10 mouse cellular contexts compared by ENCODE assay signal in genomic region chr17:83564119-83564820, GRCm38 (mm10). TPM values are rescaled to one million over a fixed set of nuclear protein-coding genes. Genes with fewer than 3 reads are reported as not detected.
DNase-seq lines count a peak whose midpoint lies in the region; ATAC-seq and TF ChIP-seq lines count a peak whose summit lies in the region.
"Had no signal": no experiment of that assay in that cellular context is flagged by ENCODE, and none has a peak within 500 bp of the region (broad histone marks: within the 10 kb centered on the region; RNA-seq: fewer than 3 reads in every experiment).

No protein-coding gene starts in this region.

- WGBS in cerebellum, adult 2 months = 25% methylated on average over 12 of the region's 12 CpGs
- 43% methylated on average over 12 of the region's 12 CpGs for WGBS in heart, embryonic 16.5 days
- 82% methylated on average over 12 of the region's 12 CpGs for WGBS in thymus, adult 2 months

- H3K27ac ChIP-seq in cerebellum, adult 2 months (ENCODE audit: insufficient read depth, low read length) = no peak overlapping the region
- H3K27ac ChIP-seq in heart, embryonic 16.5 days (ENCODE audit: low read length) = no peak overlapping the region
- no peak overlapping the region for H3K27ac ChIP-seq in thymus, adult 2 months (ENCODE audit: control insufficient read depth, insufficient read depth, low read length)
- H3K27ac ChIP-seq: forebrain, embryonic 12.5 days; kidney, postnatal 0 days had no signal

- peak overlapping the region; percentile 47 for H3K4me2 ChIP-seq in heart, embryonic 16.5 days (ENCODE audit: low read depth, low read length)

- peaks cover 9% of the 10 kb centered on the region for H3K4me1 ChIP-seq in cerebellum, adult 2 months (ENCODE audit: control insufficient read depth, insufficient read depth, low read length)
- no peaks in the 10 kb centered on the region for H3K4me1 ChIP-seq in heart, embryonic 16.5 days (ENCODE audit: control insufficient read depth, insufficient read depth, low read length)
- H3K4me1 ChIP-seq in thymus, adult 2 months (replicated peaks; ENCODE audit: control insufficient read depth, insufficient read depth, low read length) = peaks cover 16% of the 10 kb centered on the region

- TF ChIP-seq CTCF in cerebellum, adult 2 months (IDR thresholded peaks at IDR 0.05; ENCODE audit: borderline replicate concordance, insufficient read depth, low read depth, low read length) = no peak
- TF ChIP-seq CTCF in thymus, adult 2 months (IDR thresholded peaks at IDR 0.05; ENCODE audit: borderline replicate concordance, control insufficient read depth, extremely low read depth, insufficient read depth, low read length, poor library complexity) = no peak

- no peak for TF ChIP-seq POLR2A in cerebellum, adult 2 months (IDR thresholded peaks at IDR 0.05; ENCODE audit: borderline replicate concordance, insufficient read depth, low read length)
- TF ChIP-seq POLR2A in thymus, adult 2 months (IDR thresholded peaks at IDR 0.05; ENCODE audit: control insufficient read depth, extremely low read depth, insufficient read depth, low read length, poor library complexity) = no peak

- H3K9ac ChIP-seq in heart, embryonic 16.5 days (ENCODE audit: low read length) = no peak overlapping the region
- H3K9ac ChIP-seq: forebrain, embryonic 12.5 days had no signal

- H3K9me3 ChIP-seq in heart, embryonic 16.5 days (replicated peaks; ENCODE audit: control insufficient read depth, low read length) = no peaks in the 10 kb centered on the region
- H3K9me3 ChIP-seq: forebrain, embryonic 12.5 days had no signal

- peak; percentile 20 for DNase-seq in embryo, embryonic 10.5 days (ENCODE audit: low spot score)
- DNase-seq in embryo, embryonic 10 days (ENCODE audit: low spot score) = no peak
- peak; percentile 30 for DNase-seq in layer of hippocampus, adult 9-11 months
- DNase-seq in layer of hippocampus, postnatal 36 days = no peak
- DNase-seq in cerebellum, adult 2 months = peak; percentile 26 to 27
- no peak for DNase-seq in left cerebral cortex, adult 8-10 months (ENCODE audit: low spot score in 2 of 2)
- no peak for DNase-seq in thymus, adult 2 months

- no peaks in the 10 kb centered on the region for H3K27me3 ChIP-seq in cerebellum, adult 2 months (ENCODE audit: control insufficient read depth, insufficient read depth, low read length)
- H3K27me3 ChIP-seq in heart, embryonic 16.5 days (ENCODE audit: control insufficient read depth, insufficient read depth, low read length) = no peaks in the 10 kb centered on the region
- no peaks in the 10 kb centered on the region for H3K27me3 ChIP-seq in thymus, adult 2 months (ENCODE audit: control insufficient read depth, insufficient read depth, low read length)
- H3K27me3 ChIP-seq: forebrain, embryonic 12.5 days had no signal

- no peak overlapping the region for H3K4me3 ChIP-seq in cerebellum, adult 2 months (replicated peaks; ENCODE audit: insufficient read depth, low read depth, low read length)
- H3K4me3 ChIP-seq in heart, embryonic 16.5 days (ENCODE audit: low read length) = no peak overlapping the region
- H3K4me3 ChIP-seq in thymus, adult 2 months (ENCODE audit: control insufficient read depth, insufficient read depth, low read length) = no peak overlapping the region
- H3K4me3 ChIP-seq: forebrain, embryonic 12.5 days had no signal

- H3K36me3 ChIP-seq in heart, embryonic 16.5 days (ENCODE audit: control insufficient read depth, insufficient read depth) = no peaks in the 10 kb centered on the region
- H3K36me3 ChIP-seq in thymus, adult 2 months (ENCODE audit: control insufficient read depth, insufficient read depth, low read length) = no peaks in the 10 kb centered on the region
- H3K36me3 ChIP-seq: forebrain, embryonic 12.5 days had no signal

- peak; percentile 56 for ATAC-seq in heart, embryonic 16.5 days (replicated peaks; ENCODE audit: extremely low read depth, insufficient read depth, low FRiP score)

RNA-seq across cellular contexts. Expression of gene Cox7a2l, which starts 47.1 kb away (rescaled TPM):
- total RNA-seq in layer of hippocampus, postnatal 36 days (2021) = 100 to 1,000 TPM; 173 to 181 TPM
- polyA plus RNA-seq in cerebellum, adult 2 months (2012; rRNA removed) = 254 and 280 TPM in 2 replicates
- polyA plus RNA-seq in heart, embryonic 16.5 days (2015; fragmentation: Nextera tagmentation; extraction: Ambion mirVana) = 234 and 239 TPM in 2 replicates
- 100 to 1,000 TPM; 186 to 197 (median 193) TPM for total RNA-seq in left cerebral cortex, adult 8-10 months (2022)
- 145 and 151 TPM in 2 replicates for polyA plus RNA-seq in thymus, adult 2 months (2012; rRNA removed)

Comparison
In these comparisons a context has a peak if more than half of its experiments do, and no peak if none do; other contexts are left out.
1. DNase-seq: peak in embryo, embryonic 10.5 days (single experiment), layer of hippocampus, adult 9-11 months (single experiment) and cerebellum, adult 2 months (2 of 2); none in embryo, embryonic 10 days (single experiment), layer of hippocampus, postnatal 36 days (0 of 2), left cerebral cortex, adult 8-10 months (0 of 2) and thymus, adult 2 months (single experiment).